Mouse (Mus musculus): ENCODE data around the gene Rps21. TPM values are rescaled to one million over a fixed set of nuclear protein-coding genes. Genes with fewer than 3 reads are reported as not detected.

Gene Rps21
- polyA plus RNA-seq, 1 experiment from 2014 or later: 516 TPM

DNA sequence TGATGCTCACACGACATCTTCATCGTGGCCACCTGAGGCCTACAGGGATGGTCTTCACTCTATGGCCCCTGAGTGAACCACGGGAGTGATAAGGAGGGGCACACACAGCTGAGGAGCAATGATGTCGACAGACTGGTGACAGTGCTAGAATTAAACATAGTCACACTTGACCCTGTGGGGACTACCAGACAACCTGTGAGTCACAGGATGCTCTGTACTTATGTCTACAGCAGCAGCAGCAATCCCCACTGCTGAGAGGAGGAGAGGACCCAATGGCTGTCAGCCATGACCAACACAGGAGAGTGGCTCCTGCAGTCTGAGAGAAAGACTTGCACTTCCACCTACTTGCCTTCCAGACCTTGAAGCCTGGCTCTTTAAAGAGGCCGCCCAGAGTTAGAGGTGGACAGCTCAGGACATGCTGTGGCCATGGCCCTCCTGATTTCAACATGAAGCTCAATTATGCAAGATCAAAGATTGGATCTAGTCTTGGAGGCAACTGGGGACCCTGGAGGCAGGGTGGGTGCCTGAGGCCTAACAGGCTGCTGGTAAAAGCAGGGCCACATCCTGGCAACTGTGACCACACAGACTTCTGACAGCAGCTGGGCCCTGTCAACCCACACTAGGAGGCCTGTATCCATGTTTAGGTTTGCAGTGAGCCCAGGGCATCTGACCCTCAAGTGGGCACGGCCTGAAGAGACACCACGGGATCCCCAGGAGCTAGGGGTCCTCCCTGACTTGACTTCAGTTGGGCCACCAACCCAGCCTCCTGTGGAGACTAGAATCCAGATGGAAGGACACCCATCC, 23.9 kb upstream of the Rps21 start:
- Histone ChIP-seq H3K4me1 (ENCODE audit: control insufficient read depth, insufficient read depth, low read length) (peaks cover 4% of the 10 kb centered on the region; the same call in 1 of the 2 replicates), H3K4me2 (ENCODE audit: low read depth, low read length) (no peak overlapping the region), H3K27me3 (ENCODE audit: control insufficient read depth, insufficient read depth, low read length) (no peaks in the 10 kb centered on the region), H3K9ac (replicated peaks; ENCODE audit: low read length) (no peak overlapping the region), H3K36me3 (replicated peaks; ENCODE audit: control insufficient read depth, insufficient read depth, low read depth, low read length) (no peaks in the 10 kb centered on the region), H3K27ac (replicated peaks; ENCODE audit: low read depth, low read length) (no peak overlapping the region), H3K9me3 (replicated peaks; ENCODE audit: control insufficient read depth, low read length) (no peaks in the 10 kb centered on the region), H3K4me3 (ENCODE audit: low read depth, low read length) (no peak overlapping the region)
- 85% methylated on average over 7 of the region's 7 CpGs for WGBS
- ATAC-seq (replicated peaks; ENCODE audit: insufficient number of reproducible peaks, low FRiP score, low TSS enrichment, low read depth) (no peak), DNase-seq (ENCODE audit: low spot score) (no peak)

DNA sequence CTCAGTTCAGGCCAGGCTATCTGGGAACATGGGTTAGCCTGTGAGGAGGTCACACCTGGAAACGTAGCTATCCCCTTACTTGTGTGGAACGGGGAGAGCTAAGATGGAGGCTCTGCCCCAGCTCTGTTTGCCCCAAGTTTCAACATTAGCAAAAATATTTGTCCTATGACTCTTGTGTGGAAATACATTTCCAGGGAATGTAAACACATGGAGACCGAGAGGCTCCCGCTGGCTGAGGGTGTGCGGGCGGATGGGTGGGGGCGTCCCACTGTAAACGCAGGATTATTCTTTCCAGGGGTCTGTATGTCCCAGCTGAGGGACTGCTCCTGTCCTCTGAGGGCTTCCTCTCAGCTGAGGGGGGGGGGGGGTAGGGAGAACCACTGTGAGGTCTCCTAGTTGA, 22.8 kb upstream of the Rps21 start:
- H3K36me3 ChIP-seq (replicated peaks; ENCODE audit: control insufficient read depth, insufficient read depth, low read depth, low read length): no peaks in the 10 kb centered on the region
- no peak for ATAC-seq (replicated peaks; ENCODE audit: insufficient number of reproducible peaks, low FRiP score, low TSS enrichment, low read depth)
- H3K27me3 ChIP-seq (ENCODE audit: control insufficient read depth, insufficient read depth, low read length): no peaks in the 10 kb centered on the region
- no peak overlapping the region for H3K4me2 ChIP-seq (ENCODE audit: low read depth, low read length)
- WGBS: 76% methylated on average over 8 of the region's 8 CpGs
- no peak overlapping the region for H3K9ac ChIP-seq (replicated peaks; ENCODE audit: low read length)
- H3K27ac ChIP-seq (replicated peaks; ENCODE audit: low read depth, low read length): no peak overlapping the region
- no peak for DNase-seq (ENCODE audit: low spot score)
- H3K4me3 ChIP-seq (ENCODE audit: low read depth, low read length): no peak overlapping the region
- peaks cover 4% of the 10 kb centered on the region; the same call in 1 of the 2 replicates for H3K4me1 ChIP-seq (ENCODE audit: control insufficient read depth, insufficient read depth, low read length)
- H3K9me3 ChIP-seq (replicated peaks; ENCODE audit: control insufficient read depth, low read length): no peaks in the 10 kb centered on the region

- Histone ChIP-seq H3K4me1 (ENCODE audit: control insufficient read depth, insufficient read depth, low read length) (peaks cover 4% of the 10 kb centered on the region; the same call in 1 of the 2 replicates), H3K9ac (replicated peaks; ENCODE audit: low read length) (no peak overlapping the region), H3K27ac (replicated peaks; ENCODE audit: low read depth, low read length) (no peak overlapping the region), H3K27me3 (ENCODE audit: control insufficient read depth, insufficient read depth, low read length) (no peaks in the 10 kb centered on the region), H3K9me3 (replicated peaks; ENCODE audit: control insufficient read depth, low read length) (no peaks in the 10 kb centered on the region), H3K36me3 (replicated peaks; ENCODE audit: control insufficient read depth, insufficient read depth, low read depth, low read length) (no peaks in the 10 kb centered on the region), H3K4me2 (ENCODE audit: low read depth, low read length) (no peak overlapping the region), H3K4me3 (ENCODE audit: low read depth, low read length) (no peak overlapping the region)
- ATAC-seq (replicated peaks; ENCODE audit: insufficient number of reproducible peaks, low FRiP score, low TSS enrichment, low read depth) (no peak), DNase-seq (ENCODE audit: low spot score) (no peak)
- 59% methylated on average over 6 of the region's 6 CpGs for WGBS
Observed at GRCm38 (mm10) chr2:180234980-180235379, 22.2 kb upstream of the Rps21 start.

DNA sequence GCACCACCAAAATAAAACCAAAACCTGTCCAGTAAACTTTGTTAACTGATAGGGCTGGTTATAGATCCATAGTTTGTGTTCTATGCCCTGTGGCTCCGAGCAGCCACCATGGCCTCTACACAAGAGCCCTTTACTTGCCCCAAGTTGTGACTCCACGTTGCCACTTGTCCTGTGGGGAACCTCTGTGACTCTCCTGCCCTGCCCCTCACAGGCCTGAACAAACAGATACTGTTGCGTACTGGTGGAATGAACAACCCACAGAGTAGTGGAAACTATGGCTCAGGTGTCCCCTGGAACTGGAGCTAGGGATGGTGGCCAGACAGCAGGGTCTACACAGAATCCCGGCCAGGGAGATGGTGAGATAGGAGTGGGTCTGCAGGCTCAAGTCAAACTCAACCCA, 21.4 kb upstream of the Rps21 start:
- peaks cover 4% of the 10 kb centered on the region; the same call in 1 of the 2 replicates for H3K4me1 ChIP-seq (ENCODE audit: control insufficient read depth, insufficient read depth, low read length)
- no peaks in the 10 kb centered on the region for H3K9me3 ChIP-seq (replicated peaks; ENCODE audit: control insufficient read depth, low read length)
- ATAC-seq (replicated peaks; ENCODE audit: insufficient number of reproducible peaks, low FRiP score, low TSS enrichment, low read depth) (no peak), DNase-seq (ENCODE audit: low spot score) (no peak)
- no peak overlapping the region for H3K4me3 ChIP-seq (ENCODE audit: low read depth, low read length)
- H3K4me2 ChIP-seq (ENCODE audit: low read depth, low read length): no peak overlapping the region
- H3K9ac ChIP-seq (replicated peaks; ENCODE audit: low read length): no peak overlapping the region
- no peaks in the 10 kb centered on the region for H3K36me3 ChIP-seq (replicated peaks; ENCODE audit: control insufficient read depth, insufficient read depth, low read depth, low read length)
- WGBS: 86% methylated on average over 4 of the region's 4 CpGs
- no peak overlapping the region for H3K27ac ChIP-seq (replicated peaks; ENCODE audit: low read depth, low read length)
- no peaks in the 10 kb centered on the region for H3K27me3 ChIP-seq (ENCODE audit: control insufficient read depth, insufficient read depth, low read length)

GRCm38 (mm10) chr2:180236500-180236899, 20.7 kb upstream of the Rps21 start:
- Histone ChIP-seq H3K4me3 (ENCODE audit: low read depth, low read length) (no peak overlapping the region), H3K4me2 (ENCODE audit: low read depth, low read length) (no peak overlapping the region), H3K27me3 (ENCODE audit: control insufficient read depth, insufficient read depth, low read length) (no peaks in the 10 kb centered on the region), H3K4me1 (ENCODE audit: control insufficient read depth, insufficient read depth, low read length) (peaks cover 4% of the 10 kb centered on the region; the same call in 1 of the 2 replicates), H3K9me3 (replicated peaks; ENCODE audit: control insufficient read depth, low read length) (no peaks in the 10 kb centered on the region), H3K27ac (replicated peaks; ENCODE audit: low read depth, low read length) (no peak overlapping the region), H3K36me3 (replicated peaks; ENCODE audit: control insufficient read depth, insufficient read depth, low read depth, low read length) (no peaks in the 10 kb centered on the region), H3K9ac (replicated peaks; ENCODE audit: low read length) (no peak overlapping the region)
- DNase-seq (ENCODE audit: low spot score) (no peak), ATAC-seq (replicated peaks; ENCODE audit: insufficient number of reproducible peaks, low FRiP score, low TSS enrichment, low read depth) (no peak)
- 49% methylated on average over 3 of the region's 3 CpGs for WGBS

DNA sequence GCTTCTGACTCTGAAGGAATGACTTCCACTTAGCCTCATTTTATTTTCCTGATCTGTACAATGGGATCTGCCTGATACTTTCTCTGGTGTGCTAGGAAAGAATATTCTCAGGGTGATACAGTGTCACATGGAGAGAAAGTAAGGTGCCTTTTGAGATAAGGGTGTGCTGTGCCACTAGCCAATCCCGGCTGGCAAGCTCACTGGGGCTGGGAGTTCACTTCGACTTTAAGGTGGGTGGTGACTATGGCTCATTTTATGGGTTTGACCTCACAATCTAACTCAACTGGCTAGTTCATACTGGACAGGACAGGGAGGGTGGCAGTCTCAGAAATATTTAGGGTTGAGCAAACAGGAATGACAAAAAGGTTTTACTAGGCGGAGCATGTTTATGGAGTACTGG, 20.2 kb upstream of the Rps21 start:
- DNase-seq (ENCODE audit: low spot score): no peak
- no peak for ATAC-seq (replicated peaks; ENCODE audit: insufficient number of reproducible peaks, low FRiP score, low TSS enrichment, low read depth)
- no peaks in the 10 kb centered on the region for H3K27me3 ChIP-seq (ENCODE audit: control insufficient read depth, insufficient read depth, low read length)

DNA sequence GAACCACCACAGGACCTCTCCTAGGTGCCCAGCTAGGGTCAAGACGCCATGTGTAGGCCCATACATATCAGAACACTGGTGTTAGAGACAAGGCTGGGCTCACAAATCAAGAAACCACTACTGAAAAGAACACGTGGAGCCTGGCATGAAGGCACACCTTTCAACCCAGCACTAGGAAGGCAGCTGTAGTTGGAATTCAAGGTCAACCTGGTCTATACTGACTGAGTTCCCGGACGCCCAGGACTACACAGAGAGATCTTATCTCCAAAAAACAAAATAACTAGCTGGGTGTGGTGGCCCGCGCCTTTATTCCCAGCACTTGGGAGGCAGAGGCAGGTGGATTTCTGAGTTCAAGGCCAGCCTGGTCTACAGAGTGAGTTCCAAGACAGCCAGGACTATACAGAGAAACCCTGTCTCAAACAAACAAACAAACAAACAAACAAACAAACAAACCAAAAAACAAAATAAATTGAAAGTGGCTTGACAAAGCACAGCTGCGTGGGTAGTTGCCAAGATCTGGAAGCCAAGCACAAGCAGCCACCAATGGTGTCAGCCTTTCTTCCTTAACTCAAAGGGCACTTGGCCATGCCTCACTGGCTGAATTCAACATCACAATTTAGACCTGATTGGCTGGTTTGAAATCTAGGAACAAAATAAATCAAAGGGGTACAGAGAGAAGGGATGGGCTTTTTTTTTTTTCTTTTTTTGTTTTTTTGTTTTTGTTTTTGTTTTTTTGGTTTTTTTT, 19.4 kb upstream of the Rps21 start:
- no peak for DNase-seq (ENCODE audit: low spot score)
- 86% methylated on average over 7 of the region's 7 CpGs for WGBS
- Histone ChIP-seq H3K27me3 (ENCODE audit: control insufficient read depth, insufficient read depth, low read length) (no peaks in the 10 kb centered on the region), H3K9ac (replicated peaks; ENCODE audit: low read length) (no peak overlapping the region), H3K4me3 (ENCODE audit: low read depth, low read length) (no peak overlapping the region), H3K4me1 (ENCODE audit: control insufficient read depth, insufficient read depth, low read length) (peaks cover 4% of the 10 kb centered on the region; the same call in 1 of the 2 replicates), H3K4me2 (ENCODE audit: low read depth, low read length) (no peak overlapping the region), H3K9me3 (replicated peaks; ENCODE audit: control insufficient read depth, low read length) (no peaks in the 10 kb centered on the region), H3K27ac (replicated peaks; ENCODE audit: low read depth, low read length) (no peak overlapping the region), H3K36me3 (replicated peaks; ENCODE audit: control insufficient read depth, insufficient read depth, low read depth, low read length) (no peaks in the 10 kb centered on the region)
- ATAC-seq (replicated peaks; ENCODE audit: insufficient number of reproducible peaks, low FRiP score, low TSS enrichment, low read depth): no peak

More for the DNA sequence above, 20.2 kb upstream of the Rps21 start:
- Histone ChIP-seq H3K4me3 (ENCODE audit: low read depth, low read length) (no peak overlapping the region), H3K9me3 (replicated peaks; ENCODE audit: control insufficient read depth, low read length) (no peaks in the 10 kb centered on the region), H3K9ac (replicated peaks; ENCODE audit: low read length) (no peak overlapping the region), H3K4me2 (ENCODE audit: low read depth, low read length) (no peak overlapping the region), H3K27ac (replicated peaks; ENCODE audit: low read depth, low read length) (no peak overlapping the region), H3K4me1 (ENCODE audit: control insufficient read depth, insufficient read depth, low read length) (peaks cover 4% of the 10 kb centered on the region; the same call in 1 of the 2 replicates), H3K36me3 (replicated peaks; ENCODE audit: control insufficient read depth, insufficient read depth, low read depth, low read length) (no peaks in the 10 kb centered on the region)
- WGBS: 78% methylated on average over 3 of the region's 3 CpGs

DNA sequence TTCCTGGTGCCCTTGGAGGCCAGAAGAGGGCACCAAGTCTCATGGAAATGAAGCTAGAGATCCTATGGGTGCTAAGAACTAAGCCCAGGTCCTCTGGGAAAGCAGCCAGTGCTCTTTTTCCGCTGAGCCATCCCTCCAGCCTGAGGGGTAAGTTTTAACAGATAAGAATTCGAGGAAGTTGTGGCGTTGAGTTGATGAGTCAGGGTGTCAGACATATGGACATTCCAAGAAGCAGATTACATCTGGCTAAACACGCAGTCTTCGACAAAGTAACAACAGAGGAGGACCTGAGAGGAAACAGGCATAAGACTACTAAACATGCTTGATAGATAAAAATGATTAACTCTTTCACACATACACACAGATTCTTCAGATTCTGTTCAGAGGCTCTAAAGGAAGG, 18.6 kb upstream of the Rps21 start:
- Histone ChIP-seq H3K36me3 (replicated peaks; ENCODE audit: control insufficient read depth, insufficient read depth, low read depth, low read length) (no peaks in the 10 kb centered on the region), H3K4me3 (ENCODE audit: low read depth, low read length) (no peak overlapping the region), H3K27me3 (ENCODE audit: control insufficient read depth, insufficient read depth, low read length) (no peaks in the 10 kb centered on the region), H3K4me1 (ENCODE audit: control insufficient read depth, insufficient read depth, low read length) (peaks cover 4% of the 10 kb centered on the region; the same call in 1 of the 2 replicates), H3K9me3 (replicated peaks; ENCODE audit: control insufficient read depth, low read length) (no peaks in the 10 kb centered on the region), H3K4me2 (ENCODE audit: low read depth, low read length) (no peak overlapping the region), H3K27ac (replicated peaks; ENCODE audit: low read depth, low read length) (no peak overlapping the region), H3K9ac (replicated peaks; ENCODE audit: low read length) (no peak overlapping the region)
- no peak for ATAC-seq (replicated peaks; ENCODE audit: insufficient number of reproducible peaks, low FRiP score, low TSS enrichment, low read depth)
- WGBS: 81% methylated on average over 5 of the region's 5 CpGs
- no peak for DNase-seq (ENCODE audit: low spot score)
